In the genomic region with DNA sequence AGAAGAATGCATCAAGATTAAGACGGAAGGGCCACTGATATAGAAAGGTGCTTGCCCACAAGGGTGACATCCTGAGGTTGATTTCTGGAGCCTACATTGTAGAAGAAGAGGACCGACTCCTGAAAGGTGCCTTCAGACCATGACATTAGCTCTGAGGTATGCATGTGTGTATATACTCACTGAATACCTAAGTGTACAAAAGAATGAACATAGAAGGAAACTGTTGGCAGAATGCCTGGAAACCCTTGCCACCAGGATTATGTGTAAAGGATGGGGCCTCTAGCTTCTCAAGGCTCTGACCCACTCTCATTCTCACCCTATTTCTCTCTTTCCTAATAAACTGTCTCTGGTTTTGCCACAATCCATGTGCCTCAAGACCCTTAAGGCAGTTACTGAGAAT, we compare ENCODE assay signal across 22 mouse cellular contexts.
DNase-seq lines count a peak whose midpoint lies in the region; ATAC-seq lines count a peak whose summit lies in the region.
"Had no signal": no experiment of that assay in that cellular context is flagged by ENCODE, and none has a peak within 500 bp of the region (broad histone marks: within the 10 kb centered on the region; RNA-seq: fewer than 3 reads in every experiment).

No protein-coding gene starts in this region.

- H3K9me3 ChIP-seq in intestine, embryonic 16.5 days (ENCODE audit: control insufficient read depth, low read length) = no peaks in the 10 kb centered on the region
- H3K9me3 ChIP-seq: forebrain, embryonic 13.5 days; heart, embryonic 10.5 days; hindbrain, embryonic 10.5 days; limb, embryonic 12.5 days; liver, embryonic 13.5 days; midbrain, embryonic 13.5 days; neural tube, embryonic 15.5 days had no signal

- H3K4me3 ChIP-seq in intestine, embryonic 16.5 days (ENCODE audit: low read length) = no peak overlapping the region
- H3K4me3 ChIP-seq: erythroblast, embryonic 14.5 days; forebrain, embryonic 13.5 days; heart, embryonic 10.5 days; hindbrain, embryonic 10.5 days; limb, embryonic 12.5 days; liver, embryonic 13.5 days; midbrain, embryonic 13.5 days; neural tube, embryonic 15.5 days had no signal

- peak overlapping the region; percentile 77; the same call in 1 of the 2 replicates for H3K27ac ChIP-seq in intestine, embryonic 16.5 days (ENCODE audit: low read length)
- H3K27ac ChIP-seq: forebrain, embryonic 13.5 days; heart, embryonic 10.5 days; hindbrain, postnatal 0 days; liver, embryonic 13.5 days; midbrain, embryonic 13.5 days; neural tube, embryonic 15.5 days had no signal

- WGBS in intestine, embryonic 16.5 days = 80% methylated on average over 2 of the region's 2 CpGs

- no peak overlapping the region for H3K9ac ChIP-seq in intestine, embryonic 16.5 days (ENCODE audit: low read depth, low read length)
- H3K9ac ChIP-seq: forebrain, embryonic 13.5 days; limb, embryonic 12.5 days; liver, embryonic 13.5 days; midbrain, embryonic 13.5 days; neural tube, embryonic 15.5 days had no signal

- no peak overlapping the region for H3K4me2 ChIP-seq in intestine, embryonic 16.5 days (ENCODE audit: low read depth, low read length)
- H3K4me2 ChIP-seq: forebrain, embryonic 13.5 days; limb, embryonic 12.5 days; liver, embryonic 13.5 days; midbrain, embryonic 13.5 days; neural tube, embryonic 15.5 days had no signal

- H3K4me1 ChIP-seq in intestine, embryonic 16.5 days (ENCODE audit: control insufficient read depth, insufficient read depth, low read length) = peaks cover 15% of the 10 kb centered on the region

- no peak for ATAC-seq in intestine, embryonic 16.5 days
- ATAC-seq: forebrain, embryonic 13.5 days; midbrain, embryonic 13.5 days had no signal

- no peaks in the 10 kb centered on the region for H3K36me3 ChIP-seq in intestine, embryonic 16.5 days (ENCODE audit: control insufficient read depth, insufficient read depth, low read length)
- H3K36me3 ChIP-seq: heart, embryonic 10.5 days; hindbrain, embryonic 10.5 days; limb, embryonic 12.5 days; liver, embryonic 13.5 days; midbrain, embryonic 13.5 days; neural tube, embryonic 15.5 days had no signal

- no peaks in the 10 kb centered on the region for H3K27me3 ChIP-seq in intestine, embryonic 16.5 days (replicated peaks; ENCODE audit: control insufficient read depth, insufficient read depth, low read length)
- H3K27me3 ChIP-seq: liver, embryonic 13.5 days; neural tube, embryonic 15.5 days had no signal

- peak; percentile 39 for DNase-seq in heart, adult 11 months
- DNase-seq in heart, adult 18-20 months = no peak
- DNase-seq in 3T3-L1 (ENCODE audit: low read depth, low spot score) = peak; percentile 55
- DNase-seq in lung, postnatal 14 days = peak; percentile 55
- DNase-seq in cerebellum, adult 18-20 months = no peak
- no peak for DNase-seq in left cerebral cortex, adult 11 months (ENCODE audit: low spot score)
- DNase-seq: B cell, adult 2 months; cerebellum, adult 8-10 months; gastrocnemius, postnatal 36 days; kidney, adult 8-10 months; kidney, postnatal 4 days; liver, embryonic 13.5 days; thymus, postnatal 36 days had no signal

Comparison
In these comparisons a context has a peak if more than half of its experiments do, and no peak if none do; other contexts are left out.
1. DNase-seq: peak in heart, adult 11 months (single experiment), 3T3-L1 (single experiment) and lung, postnatal 14 days (single experiment); none in heart, adult 18-20 months (0 of 2), cerebellum, adult 18-20 months (0 of 2) and left cerebral cortex, adult 11 months (single experiment).